Comparison of ENCODE assay signal across 15 mouse cellular contexts in genomic region chr7:111070167-111070496, GRCm38 (mm10). TPM values are rescaled to one million over a fixed set of nuclear protein-coding genes. Genes with fewer than 3 reads are reported as not detected.
DNase-seq lines count a peak whose midpoint lies in the region; ATAC-seq and TF ChIP-seq lines count a peak whose summit lies in the region.
"Had no signal": no experiment of that assay in that cellular context is flagged by ENCODE, and none has a peak within 500 bp of the region (broad histone marks: within the 10 kb centered on the region; RNA-seq: fewer than 3 reads in every experiment).

No protein-coding gene starts in this region.

- no peaks in the 10 kb centered on the region for H3K27me3 ChIP-seq in forebrain, embryonic 11.5 days (ENCODE audit: control insufficient read depth, insufficient read depth, low read length)
- H3K27me3 ChIP-seq in forebrain, embryonic 10.5 days (ENCODE audit: poor library complexity, severe bottlenecking), result no peaks in the 10 kb centered on the region
- H3K27me3 ChIP-seq in neural tube, embryonic 11.5 days (ENCODE audit: control insufficient read depth, insufficient read depth, low read length), result no peaks in the 10 kb centered on the region
- no peaks in the 10 kb centered on the region for H3K27me3 ChIP-seq in neural tube, embryonic 15.5 days (replicated peaks)
- H3K27me3 ChIP-seq in limb, embryonic 14.5 days (ENCODE audit: control insufficient read depth, insufficient read depth, low read length), result no peaks in the 10 kb centered on the region
- H3K27me3 ChIP-seq: stomach, embryonic 15.5 days had no signal

- no peaks in the 10 kb centered on the region for H3K4me1 ChIP-seq in forebrain, embryonic 11.5 days (replicated peaks; ENCODE audit: control insufficient read depth, insufficient read depth, low read length)
- no peaks in the 10 kb centered on the region for H3K4me1 ChIP-seq in forebrain, embryonic 10.5 days
- H3K4me1 ChIP-seq in neural tube, embryonic 11.5 days (ENCODE audit: control insufficient read depth, insufficient read depth, low read length), result no peaks in the 10 kb centered on the region
- H3K4me1 ChIP-seq in neural tube, embryonic 15.5 days, result no peaks in the 10 kb centered on the region
- no peaks in the 10 kb centered on the region for H3K4me1 ChIP-seq in limb, embryonic 14.5 days (ENCODE audit: control insufficient read depth, insufficient read depth, low read length)
- H3K4me1 ChIP-seq: stomach, embryonic 15.5 days had no signal

- H3K9me3 ChIP-seq in forebrain, embryonic 11.5 days (ENCODE audit: control insufficient read depth, low read length), result peaks cover 3% of the 10 kb centered on the region; the same call in 1 of the 2 replicates
- H3K9me3 ChIP-seq in forebrain, embryonic 10.5 days, result peaks cover 15% of the 10 kb centered on the region
- H3K9me3 ChIP-seq in neural tube, embryonic 11.5 days (ENCODE audit: control insufficient read depth, low read length), result peaks cover 6% of the 10 kb centered on the region; the same call in 1 of the 2 replicates
- H3K9me3 ChIP-seq in neural tube, embryonic 15.5 days (replicated peaks), result 0 out of 2 replicates have a peak, but pooled peaks cover 3% of the 10 kb centered on the region
- H3K9me3 ChIP-seq in limb, embryonic 14.5 days (ENCODE audit: control insufficient read depth, low read length), result peaks cover 6% of the 10 kb centered on the region; the same call in 1 of the 2 replicates
- H3K9me3 ChIP-seq: stomach, embryonic 15.5 days had no signal

- H3K36me3 ChIP-seq in forebrain, embryonic 11.5 days (ENCODE audit: control insufficient read depth, insufficient read depth, low read length), result peaks cover 58% of the 10 kb centered on the region
- peaks cover 78% of the 10 kb centered on the region for H3K36me3 ChIP-seq in forebrain, embryonic 10.5 days (replicated peaks)
- H3K36me3 ChIP-seq in neural tube, embryonic 11.5 days (ENCODE audit: control insufficient read depth, insufficient read depth, low read length), result peaks cover 55% of the 10 kb centered on the region
- peaks cover 68% of the 10 kb centered on the region for H3K36me3 ChIP-seq in neural tube, embryonic 15.5 days
- peaks cover 73% of the 10 kb centered on the region for H3K36me3 ChIP-seq in limb, embryonic 14.5 days (ENCODE audit: control insufficient read depth, insufficient read depth, low read length)

- H3K9ac ChIP-seq in forebrain, embryonic 11.5 days (ENCODE audit: low read length), result no peak overlapping the region
- no peak overlapping the region for H3K9ac ChIP-seq in neural tube, embryonic 11.5 days (ENCODE audit: low read length)
- H3K9ac ChIP-seq in neural tube, embryonic 15.5 days (replicated peaks), result no peak overlapping the region
- no peak overlapping the region for H3K9ac ChIP-seq in limb, embryonic 14.5 days (ENCODE audit: low read depth, low read length, severe bottlenecking)
- H3K9ac ChIP-seq: stomach, embryonic 15.5 days had no signal

- H3K4me3 ChIP-seq in forebrain, embryonic 11.5 days (ENCODE audit: low read depth, low read length), result no peak overlapping the region
- H3K4me3 ChIP-seq in forebrain, embryonic 10.5 days, result no peak overlapping the region
- no peak overlapping the region for H3K4me3 ChIP-seq in neural tube, embryonic 11.5 days (ENCODE audit: low read depth, low read length)
- no peak overlapping the region for H3K4me3 ChIP-seq in neural tube, embryonic 15.5 days (replicated peaks)
- H3K4me3 ChIP-seq in limb, embryonic 14.5 days (replicated peaks; ENCODE audit: low read length), result no peak overlapping the region
- H3K4me3 ChIP-seq: myocyte; stomach, embryonic 15.5 days had no signal

- no peak overlapping the region for H3K27ac ChIP-seq in forebrain, embryonic 11.5 days (ENCODE audit: low read depth, low read length)
- H3K27ac ChIP-seq in forebrain, embryonic 10.5 days, result no peak overlapping the region
- no peak overlapping the region for H3K27ac ChIP-seq in neural tube, embryonic 11.5 days (ENCODE audit: low read depth, low read length)
- H3K27ac ChIP-seq in neural tube, embryonic 15.5 days (replicated peaks), result no peak overlapping the region
- no peak overlapping the region for H3K27ac ChIP-seq in limb, embryonic 14.5 days (replicated peaks; ENCODE audit: low read depth, low read length)
- H3K27ac ChIP-seq: stomach, embryonic 15.5 days had no signal

- ATAC-seq in forebrain, embryonic 11.5 days (replicated peaks; ENCODE audit: low FRiP score), result peak; percentile 18; the same call in 1 of the 2 replicates
- ATAC-seq in neural tube, embryonic 11.5 days (ENCODE audit: insufficient read depth, low FRiP score, low TSS enrichment), result peak; percentile 36; the same call in 1 of the 2 replicates
- no peak for ATAC-seq in neural tube, embryonic 15.5 days (ENCODE audit: low FRiP score)
- ATAC-seq in limb, embryonic 14.5 days (ENCODE audit: low FRiP score, low read depth), result peak; percentile 38; the same call in 1 of the 2 replicates
- ATAC-seq: lung, postnatal 0 days had no signal

- no peak overlapping the region for H3K4me2 ChIP-seq in forebrain, embryonic 11.5 days (ENCODE audit: low read depth, low read length, severe bottlenecking)
- no peak overlapping the region for H3K4me2 ChIP-seq in neural tube, embryonic 11.5 days (ENCODE audit: low read depth)
- H3K4me2 ChIP-seq in neural tube, embryonic 15.5 days, result no peak overlapping the region
- H3K4me2 ChIP-seq in limb, embryonic 14.5 days (replicated peaks; ENCODE audit: low read depth, low read length, severe bottlenecking), result no peak overlapping the region
- H3K4me2 ChIP-seq: stomach, embryonic 15.5 days had no signal

- WGBS in forebrain, embryonic 11.5 days, result 96% methylated on average over 2 of the region's 2 CpGs
- 92% methylated on average over 2 of the region's 2 CpGs for WGBS in forebrain, embryonic 10.5 days
- WGBS in neural tube, embryonic 11.5 days, result 92% methylated on average over 2 of the region's 2 CpGs
- WGBS in neural tube, embryonic 15.5 days, result 96% methylated on average over 2 of the region's 2 CpGs
- 94% methylated on average over 2 of the region's 2 CpGs for WGBS in limb, embryonic 14.5 days

- DNase-seq in forebrain, embryonic 11.5 days (ENCODE audit: low spot score), result no peak
- no peak for DNase-seq in forebrain, embryonic 10.5 days (ENCODE audit: extremely low spot score, low spot score)
- DNase-seq in neural tube, embryonic 11.5 days (ENCODE audit: low spot score), result no peak
- DNase-seq in limb, embryonic 14.5 days (ENCODE audit: low spot score), result no peak
- no peak for DNase-seq in right cerebral cortex, postnatal 36 days (ENCODE audit: low spot score in 2 of 2)
- DNase-seq in cerebellum, postnatal 25 days, result no peak
- DNase-seq in frontal cortex, postnatal 36 days (ENCODE audit: low spot score in 2 of 2), result no peak
- DNase-seq: adrenal gland, adult 2 months; heart, adult 18-20 months; heart, postnatal 4 days; kidney, postnatal 14 days had no signal

- no peak for TF ChIP-seq POLR2A in limb, embryonic 14.5 days (IDR thresholded peaks at IDR 0.05; ENCODE audit: borderline replicate concordance, extremely low read depth, insufficient read depth, insufficient read length)

RNA-seq across cellular contexts. Expression of gene Eif4g2, which starts 12.7 kb away (rescaled TPM):
- 1,722 and 1,856 TPM in 2 replicates for polyA plus RNA-seq in forebrain, embryonic 11.5 days (2014; fragmentation: Nextera tagmentation; extraction: Ambion mirVana)
- 1,431 and 1,439 TPM in 2 replicates for polyA plus RNA-seq in forebrain, embryonic 10.5 days (2016; fragmentation: Nextera tagmentation; extraction: Ambion mirVana)
- 2,074 and 2,084 TPM in 2 replicates for polyA plus RNA-seq in neural tube, embryonic 11.5 days (2014; fragmentation: Nextera tagmentation; extraction: Ambion mirVana)
- 876 and 927 TPM in 2 replicates for polyA plus RNA-seq in neural tube, embryonic 15.5 days (2015; fragmentation: Nextera tagmentation; extraction: Ambion mirVana)
- polyA plus RNA-seq in limb, embryonic 14.5 days (2012; rRNA removed), result 350 and 352 TPM in 2 replicates
- polyA plus RNA-seq in limb, embryonic 14.5 days (2014; fragmentation: Nextera tagmentation; extraction: Ambion mirVana), result 921 and 939 TPM in 2 replicates

RNA-seq across cellular contexts. Expression of gene Ctr9, which starts 41.4 kb away (rescaled TPM):
- polyA plus RNA-seq in forebrain, embryonic 11.5 days (2014; fragmentation: Nextera tagmentation; extraction: Ambion mirVana), result 78.9 and 85.3 TPM in 2 replicates
- polyA plus RNA-seq in forebrain, embryonic 10.5 days (2016; fragmentation: Nextera tagmentation; extraction: Ambion mirVana), result 76.3 and 82.6 TPM in 2 replicates
- 90.6 and 99.7 TPM in 2 replicates for polyA plus RNA-seq in neural tube, embryonic 11.5 days (2014; fragmentation: Nextera tagmentation; extraction: Ambion mirVana)
- polyA plus RNA-seq in neural tube, embryonic 15.5 days (2015; fragmentation: Nextera tagmentation; extraction: Ambion mirVana), result 68.3 and 71.5 TPM in 2 replicates
- 29.8 and 36.0 TPM in 2 replicates for polyA plus RNA-seq in limb, embryonic 14.5 days (2012; rRNA removed)
- 57.6 and 67.0 TPM in 2 replicates for polyA plus RNA-seq in limb, embryonic 14.5 days (2014; fragmentation: Nextera tagmentation; extraction: Ambion mirVana)
